29 mouse cellular contexts compared by ENCODE assay signal in genomic region chr12:109077036-109077435, GRCm38 (mm10). TPM values are rescaled to one million over a fixed set of nuclear protein-coding genes. Genes with fewer than 3 reads are reported as not detected.
"Had no signal": no experiment of that assay in that cellular context is flagged by ENCODE, and none has a peak within 500 bp of the region (broad histone marks: within the 10 kb centered on the region; RNA-seq: fewer than 3 reads in every experiment).

No protein-coding gene starts in this region.

- H3K36me3 ChIP-seq: embryonic facial prominence, embryonic 10.5 days; embryonic facial prominence, embryonic 12.5 days; embryonic facial prominence, embryonic 13.5 days; embryonic facial prominence, embryonic 15.5 days; forebrain, embryonic 10.5 days; forebrain, embryonic 12.5 days; forebrain, embryonic 15.5 days; heart, embryonic 10.5 days had no signal

- H3K4me3 ChIP-seq: embryonic facial prominence, embryonic 10.5 days; embryonic facial prominence, embryonic 12.5 days; embryonic facial prominence, embryonic 13.5 days; embryonic facial prominence, embryonic 15.5 days; erythroblast, embryonic 14.5 days; forebrain, embryonic 10.5 days; forebrain, embryonic 12.5 days; forebrain, embryonic 13.5 days; forebrain, embryonic 15.5 days; gastrocnemius, adult 2 months; heart, adult 2 months; heart, embryonic 10.5 days had no signal

- H3K9me3 ChIP-seq: embryonic facial prominence, embryonic 10.5 days; embryonic facial prominence, embryonic 12.5 days; embryonic facial prominence, embryonic 13.5 days; embryonic facial prominence, embryonic 15.5 days; forebrain, embryonic 10.5 days; forebrain, embryonic 12.5 days; forebrain, embryonic 13.5 days; forebrain, embryonic 15.5 days; heart, embryonic 10.5 days had no signal

- ATAC-seq: forebrain, embryonic 13.5 days; forebrain, embryonic 14.5 days; forebrain, embryonic 15.5 days; forebrain, postnatal 0 days had no signal

- DNase-seq: cerebellum, adult 9-10 months; cerebellum, adult 9-11 months; cerebellum, postnatal 10 days; cerebellum, postnatal 14 days; cerebellum, postnatal 25 days; cerebellum, postnatal 36 days; embryo, embryonic 11 days; forebrain, postnatal 0 days; gastrocnemius, adult 2 months; gastrocnemius, postnatal 10 days; gastrocnemius, postnatal 14 days; gastrocnemius, postnatal 25 days; gastrocnemius, postnatal 36 days; heart, adult 11 months; heart, adult 2 months had no signal

- H3K4me1 ChIP-seq: embryonic facial prominence, embryonic 10.5 days; embryonic facial prominence, embryonic 12.5 days; embryonic facial prominence, embryonic 13.5 days; embryonic facial prominence, embryonic 15.5 days; forebrain, embryonic 10.5 days; forebrain, embryonic 12.5 days; forebrain, embryonic 13.5 days; forebrain, embryonic 15.5 days; heart, embryonic 10.5 days had no signal

- H3K27ac ChIP-seq: embryonic facial prominence, embryonic 10.5 days; embryonic facial prominence, embryonic 12.5 days; embryonic facial prominence, embryonic 13.5 days; embryonic facial prominence, embryonic 15.5 days; forebrain, embryonic 10.5 days; forebrain, embryonic 12.5 days; forebrain, embryonic 13.5 days; forebrain, embryonic 15.5 days; gastrocnemius, adult 2 months; heart, adult 2 months; heart, embryonic 10.5 days had no signal

- H3K27me3 ChIP-seq: embryonic facial prominence, embryonic 12.5 days; forebrain, embryonic 13.5 days; forebrain, embryonic 15.5 days had no signal

- H3K9ac ChIP-seq: embryonic facial prominence, embryonic 12.5 days; embryonic facial prominence, embryonic 13.5 days; embryonic facial prominence, embryonic 15.5 days; forebrain, embryonic 12.5 days; forebrain, embryonic 13.5 days; forebrain, embryonic 15.5 days; forebrain, postnatal 0 days had no signal

- H3K4me2 ChIP-seq: embryonic facial prominence, embryonic 12.5 days; embryonic facial prominence, embryonic 13.5 days; embryonic facial prominence, embryonic 15.5 days; forebrain, embryonic 12.5 days; forebrain, embryonic 13.5 days; forebrain, embryonic 15.5 days; heart, embryonic 11.5 days had no signal

RNA-seq across cellular contexts. Expression of gene Begain, which starts 9.0 kb away (rescaled TPM):
- total RNA-seq: common myeloid progenitor, adult 5-6 weeks; granulocyte monocyte progenitor cell, adult 5-6 weeks had no signal
- polyA plus RNA-seq: erythroblast, embryonic 14.5 days had no signal
